Mouse (Mus musculus): ENCODE data around the gene Hoxa11. TPM values are rescaled to one million over a fixed set of nuclear protein-coding genes. Genes with fewer than 3 reads are reported as not detected.

Gene Hoxa11
- polyA plus RNA-seq, 1 experiment, result not detected

GRCm38 (mm10) chr6:52208072-52208867, 37.3 kb downstream of the Hoxa11 start, which contains the start of gene Hoxa6:
Gene Hoxa6 (minus strand): TSS chr6:52208722.
- Histone ChIP-seq H3K27ac (ENCODE audit: control insufficient read depth, insufficient read depth, low read length) (no peak within 1 kb of the TSS), H3K4me1 (replicated peaks; ENCODE audit: control insufficient read depth, insufficient read depth, low read length) (peaks cover 18% of the 10 kb centered on the region), H3K27me3 (ENCODE audit: control insufficient read depth, insufficient read depth, low read length) (peaks cover 13% of the 10 kb centered on the region; the same call in 1 of the 2 replicates), H3K36me3 (ENCODE audit: control insufficient read depth, insufficient read depth, low read length) (no peaks in the 10 kb centered on the region), H3K4me3 (ENCODE audit: control insufficient read depth, insufficient read depth, low read length) (no peak within 1 kb of the TSS)
- TF ChIP-seq CTCF (IDR thresholded peaks at IDR 0.05; ENCODE audit: borderline replicate concordance, control insufficient read depth, extremely low read depth, insufficient read depth, low read length, poor library complexity) (no peak), POLR2A (IDR thresholded peaks at IDR 0.05; ENCODE audit: control insufficient read depth, extremely low read depth, insufficient read depth, low read length, poor library complexity) (no peak)
- DNase-seq, result no peak
- WGBS, result 40% methylated on average over 45 of the region's 47 CpGs

- H3K4me1 ChIP-seq (replicated peaks; ENCODE audit: control insufficient read depth, insufficient read depth, low read length), result peaks cover 13% of the 10 kb centered on the region
- TF ChIP-seq POLR2A (IDR thresholded peaks at IDR 0.05; ENCODE audit: control insufficient read depth, extremely low read depth, insufficient read depth, low read length, poor library complexity), result no peak
- TF ChIP-seq CTCF (IDR thresholded peaks at IDR 0.05; ENCODE audit: borderline replicate concordance, control insufficient read depth, extremely low read depth, insufficient read depth, low read length, poor library complexity), result no peak
- H3K4me3 ChIP-seq (ENCODE audit: control insufficient read depth, insufficient read depth, low read length), result no peak overlapping the region
- peaks cover 10% of the 10 kb centered on the region; the same call in 1 of the 2 replicates for H3K27me3 ChIP-seq (ENCODE audit: control insufficient read depth, insufficient read depth, low read length)
- no peak for DNase-seq
- no peak overlapping the region for H3K27ac ChIP-seq (ENCODE audit: control insufficient read depth, insufficient read depth, low read length)
- no peaks in the 10 kb centered on the region for H3K36me3 ChIP-seq (ENCODE audit: control insufficient read depth, insufficient read depth, low read length)
Observed at GRCm38 (mm10) chr6:52207684-52207976, 38.0 kb downstream of the Hoxa11 start.

- Histone ChIP-seq H3K4me3 (ENCODE audit: control insufficient read depth, insufficient read depth, low read length) (no peak overlapping the region), H3K36me3 (ENCODE audit: control insufficient read depth, insufficient read depth, low read length) (no peaks in the 10 kb centered on the region), H3K27me3 (ENCODE audit: control insufficient read depth, insufficient read depth, low read length) (peaks cover 6% of the 10 kb centered on the region; the same call in 1 of the 2 replicates), H3K4me1 (replicated peaks; ENCODE audit: control insufficient read depth, insufficient read depth, low read length) (peaks cover 8% of the 10 kb centered on the region), H3K27ac (ENCODE audit: control insufficient read depth, insufficient read depth, low read length) (no peak overlapping the region)
- WGBS, result 86% methylated on average over 4 of the region's 4 CpGs
- no peak for TF ChIP-seq POLR2A (IDR thresholded peaks at IDR 0.05; ENCODE audit: control insufficient read depth, extremely low read depth, insufficient read depth, low read length, poor library complexity)
- no peak for TF ChIP-seq CTCF (IDR thresholded peaks at IDR 0.05; ENCODE audit: borderline replicate concordance, control insufficient read depth, extremely low read depth, insufficient read depth, low read length, poor library complexity)
- DNase-seq, result no peak
Observed at GRCm38 (mm10) chr6:52206882-52207683, 38.5 kb downstream of the Hoxa11 start.

GRCm38 (mm10) chr6:52205638-52206621, 39.7 kb downstream of the Hoxa11 start:
- no peaks in the 10 kb centered on the region for H3K36me3 ChIP-seq (ENCODE audit: control insufficient read depth, insufficient read depth, low read length)
- H3K27me3 ChIP-seq (ENCODE audit: control insufficient read depth, insufficient read depth, low read length), result peaks cover 4% of the 10 kb centered on the region; the same call in 1 of the 2 replicates
- WGBS, result 94% methylated on average over 55 of the region's 55 CpGs
- no peak overlapping the region for H3K27ac ChIP-seq (ENCODE audit: control insufficient read depth, insufficient read depth, low read length)
- H3K4me1 ChIP-seq (replicated peaks; ENCODE audit: control insufficient read depth, insufficient read depth, low read length), result peaks cover 3% of the 10 kb centered on the region
- no peak for DNase-seq
- no peak overlapping the region for H3K4me3 ChIP-seq (ENCODE audit: control insufficient read depth, insufficient read depth, low read length)
- TF ChIP-seq POLR2A (IDR thresholded peaks at IDR 0.05; ENCODE audit: control insufficient read depth, extremely low read depth, insufficient read depth, low read length, poor library complexity), result no peak
- TF ChIP-seq CTCF (IDR thresholded peaks at IDR 0.05; ENCODE audit: borderline replicate concordance, control insufficient read depth, extremely low read depth, insufficient read depth, low read length, poor library complexity), result no peak

GRCm38 (mm10) chr6:52205221-52205620, 40.4 kb downstream of the Hoxa11 start:
- TF ChIP-seq POLR2A (IDR thresholded peaks at IDR 0.05; ENCODE audit: control insufficient read depth, extremely low read depth, insufficient read depth, low read length, poor library complexity) (no peak), CTCF (IDR thresholded peaks at IDR 0.05; ENCODE audit: borderline replicate concordance, control insufficient read depth, extremely low read depth, insufficient read depth, low read length, poor library complexity) (no peak)
- WGBS, result 95% methylated on average over 14 of the region's 14 CpGs
- DNase-seq, result no peak
- no peak overlapping the region for H3K4me3 ChIP-seq (ENCODE audit: control insufficient read depth, insufficient read depth, low read length)
- no peaks in the 10 kb centered on the region for H3K36me3 ChIP-seq (ENCODE audit: control insufficient read depth, insufficient read depth, low read length)
- H3K27me3 ChIP-seq (ENCODE audit: control insufficient read depth, insufficient read depth, low read length), result peaks cover 4% of the 10 kb centered on the region; the same call in 1 of the 2 replicates
- peaks cover 3% of the 10 kb centered on the region for H3K4me1 ChIP-seq (replicated peaks; ENCODE audit: control insufficient read depth, insufficient read depth, low read length)
- H3K27ac ChIP-seq (ENCODE audit: control insufficient read depth, insufficient read depth, low read length), result no peak overlapping the region

Measured in thymus, adult 2 months (tissue).